Mouse (Mus musculus): ENCODE results near the gene Ikbkg. TPM values are rescaled to one million over a fixed set of nuclear protein-coding genes. Genes with fewer than 3 reads are reported as not detected.
"Not testable (repeated sequence)": the region's sequence is repeated elsewhere in the genome, so short reads cannot be mapped to it uniquely, and the experiment has no call there.

Gene Ikbkg
- polyA plus RNA-seq, 1 experiment = 36.8 TPM

GRCm38 (mm10) chrX:74428826-74429276 lies 35.8 kb downstream of the Ikbkg start, which contains the start of gene G6pdx:
Gene G6pdx, minus strand, starts transcription at chrX:74429194.
- Histone ChIP-seq H3K4me3 (ENCODE audit: insufficient read depth, low read length) (peak within 1 kb of the TSS; percentile 87), H3K4me1 (ENCODE audit: control insufficient read depth, insufficient read depth, low read length) (peaks cover 9% of the 10 kb centered on the region; the same call in 1 of the 2 replicates), H3K27ac (ENCODE audit: insufficient read depth, low read length) (peak within 1 kb of the TSS; percentile 77)
- TF ChIP-seq CTCF (IDR thresholded peaks at IDR 0.05; ENCODE audit: borderline replicate concordance, insufficient read depth, low read length) (no peak), POLR2A (IDR thresholded peaks at IDR 0.05; ENCODE audit: low read depth, low read length) (peak; percentile 93)

GRCm38 (mm10) chrX:74429290-74429821 lies 36.3 kb downstream of the Ikbkg start:
- peak overlapping the region; percentile 87 for H3K4me3 ChIP-seq (ENCODE audit: insufficient read depth, low read length)
- H3K27ac ChIP-seq (ENCODE audit: insufficient read depth, low read length) = peak overlapping the region; percentile 77
- H3K4me1 ChIP-seq (ENCODE audit: control insufficient read depth, insufficient read depth, low read length) = peaks cover 7% of the 10 kb centered on the region; the same call in 1 of the 2 replicates
- no peak for TF ChIP-seq CTCF (IDR thresholded peaks at IDR 0.05; ENCODE audit: borderline replicate concordance, insufficient read depth, low read length)
- peak; percentile 57; the same call in 1 of the 2 replicates for TF ChIP-seq POLR2A (IDR thresholded peaks at IDR 0.05; ENCODE audit: low read depth, low read length)

DNA sequence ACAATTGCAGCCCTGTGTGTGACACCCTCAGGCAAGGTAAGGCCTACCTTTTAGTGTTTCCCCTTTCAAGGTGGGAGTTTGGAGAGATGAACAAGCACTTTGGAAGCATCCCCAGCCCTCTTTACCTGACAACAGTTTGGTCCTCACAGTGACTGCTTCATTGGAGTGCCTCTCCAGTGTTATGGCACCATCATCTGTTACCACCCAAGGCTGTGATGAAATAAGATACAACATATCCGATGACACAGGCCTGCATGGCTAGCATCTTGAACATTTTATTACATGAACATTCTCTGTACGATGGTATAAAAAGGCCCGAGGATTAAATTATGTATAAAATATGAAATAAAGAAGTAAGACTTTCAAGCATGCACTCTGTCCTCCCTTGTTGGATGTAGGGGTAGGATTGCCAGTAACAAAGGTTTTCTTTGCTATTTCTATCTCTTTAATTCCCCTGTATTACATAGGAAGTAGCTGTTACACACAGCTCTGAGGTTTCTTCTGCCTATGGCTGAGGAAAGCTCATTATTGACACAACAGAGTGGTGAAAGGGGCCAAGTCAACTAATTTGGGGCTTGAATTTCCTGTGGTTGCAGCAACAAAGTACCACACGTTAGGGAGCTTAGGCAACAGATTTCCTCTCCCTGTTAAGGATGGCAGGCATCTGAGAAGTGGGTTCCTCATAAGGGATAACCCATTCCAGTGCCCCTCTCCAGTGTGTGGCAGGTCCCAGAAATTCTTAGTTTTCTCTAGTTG lies 58.2 kb downstream of the Ikbkg start:
- no peak overlapping the region for H3K4me3 ChIP-seq (ENCODE audit: insufficient read depth, low read length)
- H3K4me1 ChIP-seq (ENCODE audit: control insufficient read depth, insufficient read depth, low read length) = no peaks in the 10 kb centered on the region
- TF ChIP-seq POLR2A (IDR thresholded peaks at IDR 0.05; ENCODE audit: low read depth, low read length) (no peak), CTCF (IDR thresholded peaks at IDR 0.05; ENCODE audit: borderline replicate concordance, insufficient read depth, low read length) (no peak)

DNA sequence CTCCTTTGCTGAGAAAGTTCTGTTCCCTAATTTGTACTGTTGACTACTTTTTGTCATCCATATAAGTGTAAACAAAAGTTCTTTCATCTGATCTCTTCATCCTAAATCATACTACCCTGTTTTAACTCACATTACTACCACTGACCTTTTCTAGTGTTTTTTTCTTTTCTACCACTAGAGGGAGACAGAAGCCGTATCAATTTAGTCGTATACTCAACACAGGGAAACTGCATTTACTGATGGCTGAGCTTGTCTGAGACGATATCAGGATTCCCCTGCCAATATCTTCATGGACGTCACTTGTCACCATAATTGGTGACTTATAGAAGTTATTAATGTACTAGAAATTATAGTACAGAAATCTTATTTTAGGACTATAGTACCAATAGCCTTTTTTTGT lies 59.7 kb downstream of the Ikbkg start:
- no peak overlapping the region for H3K27ac ChIP-seq (ENCODE audit: insufficient read depth, low read length)
- no peaks in the 10 kb centered on the region for H3K4me1 ChIP-seq (ENCODE audit: control insufficient read depth, insufficient read depth, low read length)
- TF ChIP-seq POLR2A (IDR thresholded peaks at IDR 0.05; ENCODE audit: low read depth, low read length) = no peak
- TF ChIP-seq CTCF (IDR thresholded peaks at IDR 0.05; ENCODE audit: borderline replicate concordance, insufficient read depth, low read length) = no peak
- no peak overlapping the region for H3K4me3 ChIP-seq (ENCODE audit: insufficient read depth, low read length)

More for the DNA sequence above, 58.2 kb downstream of the Ikbkg start:
- no peak overlapping the region for H3K27ac ChIP-seq (ENCODE audit: insufficient read depth, low read length)

- H3K27ac ChIP-seq (ENCODE audit: insufficient read depth, low read length); H3K4me1 ChIP-seq (ENCODE audit: control insufficient read depth, insufficient read depth, low read length); H3K4me3 ChIP-seq (ENCODE audit: insufficient read depth, low read length): not testable (repeated sequence)
Observed at GRCm38 (mm10) chrX:74481349-74481885, 88.3 kb downstream of the Ikbkg start, which contains the start of gene Gm6880. Gene Gm6880, minus strand, starts transcription at chrX:74481399.

DNA sequence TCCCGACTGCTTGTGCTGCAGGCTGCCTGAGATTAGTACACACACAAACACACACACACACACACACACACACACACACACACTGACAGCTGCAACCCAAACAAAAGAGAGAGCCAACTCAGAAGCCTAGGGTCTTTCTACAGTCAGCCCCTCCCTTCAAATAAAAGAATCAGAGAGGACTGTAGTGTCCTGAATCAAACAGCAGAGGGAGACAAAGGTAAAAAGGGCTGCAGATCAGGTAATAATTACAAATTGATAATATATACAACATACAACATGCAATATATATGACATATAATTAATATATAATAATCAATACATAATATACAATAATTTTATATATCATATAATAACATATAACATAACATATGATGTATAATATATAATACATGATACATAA lies 104.0 kb downstream of the Ikbkg start:
- no peak for TF ChIP-seq CTCF (IDR thresholded peaks at IDR 0.05; ENCODE audit: borderline replicate concordance, insufficient read depth, low read length)
- no peak for TF ChIP-seq POLR2A (IDR thresholded peaks at IDR 0.05; ENCODE audit: low read depth, low read length)
- H3K27ac ChIP-seq (ENCODE audit: insufficient read depth, low read length) = no peak overlapping the region

More for the DNA sequence above, 104.0 kb downstream of the Ikbkg start:
- H3K4me3 ChIP-seq (ENCODE audit: insufficient read depth, low read length) = no peak overlapping the region
- no peaks in the 10 kb centered on the region for H3K4me1 ChIP-seq (ENCODE audit: control insufficient read depth, insufficient read depth, low read length)

Other genes starting within 250 kb of the Ikbkg start
- not detected in 2 replicates for gene Tex28, start 225.5 kb upstream of the Ikbkg start, polyA plus RNA-seq (2011; ENCODE audit: insufficient read length, low read depth, missing spikeins)
- gene Tktl1, start 216.0 kb upstream of the Ikbkg start, polyA plus RNA-seq (2011; ENCODE audit: insufficient read length, low read depth, missing spikeins) = not detected in 2 replicates
- gene Flna, start 143.5 kb upstream of the Ikbkg start, polyA plus RNA-seq (2011; ENCODE audit: insufficient read length, low read depth, missing spikeins) = 1,955 and 2,266 TPM in 2 replicates
- gene Emd, start 138.6 kb upstream of the Ikbkg start, polyA plus RNA-seq (2011; ENCODE audit: insufficient read length, low read depth, missing spikeins) = 195 and 206 TPM in 2 replicates
- 311 and 352 TPM in 2 replicates for gene Rpl10, start 122.5 kb upstream of the Ikbkg start, polyA plus RNA-seq (2011; ENCODE audit: insufficient read length, low read depth, missing spikeins)
- 43.2 and 52.9 TPM in 2 replicates for gene Taz, start 111.4 kb upstream of the Ikbkg start, polyA plus RNA-seq (2011; ENCODE audit: insufficient read length, low read depth, missing spikeins)
- 8.0 and 12.1 TPM in 2 replicates for gene Dnase1l1, start 111.0 kb upstream of the Ikbkg start, polyA plus RNA-seq (2011; ENCODE audit: insufficient read length, low read depth, missing spikeins)
- 290 and 334 TPM in 2 replicates for gene Atp6ap1, start 96.2 kb upstream of the Ikbkg start, polyA plus RNA-seq (2011; ENCODE audit: insufficient read length, low read depth, missing spikeins)
- gene Gdi1, start 88.3 kb upstream of the Ikbkg start, polyA plus RNA-seq (2011; ENCODE audit: insufficient read length, low read depth, missing spikeins) = 184 and 194 TPM in 2 replicates
- 53.9 and 54.0 TPM in 2 replicates for gene Fam50a, start 80.3 kb upstream of the Ikbkg start, polyA plus RNA-seq (2011; ENCODE audit: insufficient read length, low read depth, missing spikeins)
- 39.7 and 53.1 TPM in 2 replicates for gene Plxna3, start 64.2 kb upstream of the Ikbkg start, polyA plus RNA-seq (2011; ENCODE audit: insufficient read length, low read depth, missing spikeins)
- 56.1 and 62.9 TPM in 2 replicates for gene Lage3, start 39.7 kb upstream of the Ikbkg start, polyA plus RNA-seq (2011; ENCODE audit: insufficient read length, low read depth, missing spikeins)
- 47.0 and 62.6 TPM in 2 replicates for gene Ubl4a, start 20.1 kb upstream of the Ikbkg start, polyA plus RNA-seq (2011; ENCODE audit: insufficient read length, low read depth, missing spikeins)
- gene Slc10a3, start 19.9 kb upstream of the Ikbkg start, polyA plus RNA-seq (2011; ENCODE audit: insufficient read length, low read depth, missing spikeins) = 20.6 and 22.4 TPM in 2 replicates
- 23.5 and 30.6 TPM in 2 replicates for gene Fam3a, start within 50 bp of the Ikbkg start, polyA plus RNA-seq (2011; ENCODE audit: insufficient read length, low read depth, missing spikeins)
- gene G6pdx, start 35.9 kb downstream of the Ikbkg start, polyA plus RNA-seq (2011; ENCODE audit: insufficient read length, low read depth, missing spikeins) = 58.1 and 65.0 TPM in 2 replicates
- not detected in 2 replicates for gene Gm6880, start 88.1 kb downstream of the Ikbkg start, polyA plus RNA-seq (2011; ENCODE audit: insufficient read length, low read depth, missing spikeins)
- not detected in 2 replicates for gene Olfr1326-ps1, start 181.6 kb downstream of the Ikbkg start, polyA plus RNA-seq (2011; ENCODE audit: insufficient read length, low read depth, missing spikeins)
- not detected in 2 replicates for gene Olfr1325, start 199.4 kb downstream of the Ikbkg start, polyA plus RNA-seq (2011; ENCODE audit: insufficient read length, low read depth, missing spikeins)

Measured in embryonic fibroblast, embryonic 13.5 days (primary cell).